Mouse (Mus musculus): ENCODE measurements around the gene Sbno2. TPM values are rescaled to one million over a fixed set of nuclear protein-coding genes. Genes with fewer than 3 reads are reported as not detected.

The Sbno2 gene
- polyA plus RNA-seq, 1 experiment from 2014 or later: 15.2 TPM

- peak within 1 kb of the TSS; percentile 81 for H3K4me3 ChIP-seq
- peaks cover 39% of the 10 kb centered on the region for H3K27me3 ChIP-seq
- H3K36me3 ChIP-seq: peaks cover 31% of the 10 kb centered on the region
- peak within 1 kb of the TSS; percentile 58 for H3K9ac ChIP-seq
- peak within 1 kb of the TSS; percentile 99 for H3K4me2 ChIP-seq (replicated peaks)
- H3K4me1 ChIP-seq: peaks cover 68% of the 10 kb centered on the region
- H3K27ac ChIP-seq: peak within 1 kb of the TSS; percentile 74
- WGBS: 70% methylated on average over 10 of the region's 10 CpGs
- ATAC-seq (ENCODE audit: low FRiP score, low read depth): no peak
- 0 out of 2 replicates have a peak, but pooled peaks cover 5% of the 10 kb centered on the region for H3K9me3 ChIP-seq
Measured at GRCm38 (mm10) chr10:80140666-80141035, 35.3 kb upstream of the Sbno2 start, which contains the start of gene Cbarp. TSS of gene Cbarp (minus strand) at chr10:80140835.

- Histone ChIP-seq H3K4me2 (replicated peaks) (peak overlapping the region; percentile 99; the same call in 1 of the 2 replicates), H3K9me3 (0 out of 2 replicates have a peak, but pooled peaks cover 5% of the 10 kb centered on the region), H3K4me1 (peaks cover 64% of the 10 kb centered on the region), H3K9ac (no peak overlapping the region), H3K27ac (no peak overlapping the region), H3K4me3 (0 out of 2 replicates have a peak overlapping the region, but pooled peaks have one; percentile 81), H3K36me3 (peaks cover 29% of the 10 kb centered on the region), H3K27me3 (peaks cover 45% of the 10 kb centered on the region)
- ATAC-seq (ENCODE audit: low FRiP score, low read depth): no peak
- 76% methylated on average over 11 of the region's 11 CpGs for WGBS
Measured at GRCm38 (mm10) chr10:80139975-80140665, 34.7 kb upstream of the Sbno2 start.

GRCm38 (mm10) chr10:80139439-80139775 lies 34.0 kb upstream of the Sbno2 start:
- ATAC-seq (ENCODE audit: low FRiP score, low read depth): peak; percentile 3; the same call in 1 of the 2 replicates
- peaks cover 61% of the 10 kb centered on the region for H3K4me1 ChIP-seq
- H3K27ac ChIP-seq: 0 out of 2 replicates have a peak overlapping the region, but pooled peaks have one; percentile 28
- peaks cover 28% of the 10 kb centered on the region for H3K36me3 ChIP-seq
- peak overlapping the region; percentile 82 for H3K9ac ChIP-seq
- peak overlapping the region; percentile 99 for H3K4me2 ChIP-seq (replicated peaks)
- 1% methylated on average over 10 of the region's 10 CpGs for WGBS
- H3K9me3 ChIP-seq: 0 out of 2 replicates have a peak, but pooled peaks cover 5% of the 10 kb centered on the region
- H3K4me3 ChIP-seq: peak overlapping the region; percentile 62
- peaks cover 49% of the 10 kb centered on the region for H3K27me3 ChIP-seq

GRCm38 (mm10) chr10:80138553-80139438 lies 33.4 kb upstream of the Sbno2 start, which contains the start of gene Atp5d:
TSS of gene Atp5d (plus strand) at chr10:80138632.
- under 1% methylated on average over 82 of the region's 94 CpGs for WGBS
- H3K4me2 ChIP-seq (replicated peaks): peak within 1 kb of the TSS; percentile 99
- H3K27me3 ChIP-seq: peaks cover 49% of the 10 kb centered on the region

GRCm38 (mm10) chr10:80137626-80138552 lies 32.5 kb upstream of the Sbno2 start:
- H3K9me3 ChIP-seq: 0 out of 2 replicates have a peak, but pooled peaks cover 5% of the 10 kb centered on the region
- H3K4me1 ChIP-seq: peaks cover 54% of the 10 kb centered on the region
- H3K9ac ChIP-seq: peak overlapping the region; percentile 82
- H3K27ac ChIP-seq: no peak overlapping the region; the same call in 1 of the 2 replicates
- H3K4me2 ChIP-seq (replicated peaks): peak overlapping the region; percentile 99
- H3K27me3 ChIP-seq: peaks cover 49% of the 10 kb centered on the region
- WGBS: 2% methylated on average over 24 of the region's 33 CpGs
- no peak for ATAC-seq (ENCODE audit: low FRiP score, low read depth)
- H3K36me3 ChIP-seq: peaks cover 31% of the 10 kb centered on the region
- peak overlapping the region; percentile 62 for H3K4me3 ChIP-seq

More at GRCm38 (mm10) chr10:80138553-80139438, 33.4 kb upstream of the Sbno2 start, which contains the start of gene Atp5d:
- Histone ChIP-seq H3K36me3 (peaks cover 28% of the 10 kb centered on the region), H3K9me3 (0 out of 2 replicates have a peak, but pooled peaks cover 5% of the 10 kb centered on the region), H3K9ac (peak within 1 kb of the TSS; percentile 82), H3K27ac (peak within 1 kb of the TSS; percentile 28; the same call in 1 of the 2 replicates), H3K4me1 (peaks cover 59% of the 10 kb centered on the region), H3K4me3 (peak within 1 kb of the TSS; percentile 62)
- ATAC-seq (ENCODE audit: low FRiP score, low read depth): peak; percentile 18; the same call in 1 of the 2 replicates

- Histone ChIP-seq H3K4me1 (peaks cover 51% of the 10 kb centered on the region), H3K4me3 (peak overlapping the region; percentile 62), H3K9me3 (0 out of 2 replicates have a peak, but pooled peaks cover 5% of the 10 kb centered on the region), H3K27ac (no peak overlapping the region), H3K27me3 (peaks cover 51% of the 10 kb centered on the region), H3K36me3 (peaks cover 39% of the 10 kb centered on the region), H3K9ac (peak overlapping the region; percentile 82), H3K4me2 (replicated peaks) (peak overlapping the region; percentile 99)
- WGBS: 4% methylated on average over 27 of the region's 29 CpGs
- ATAC-seq (ENCODE audit: low FRiP score, low read depth): no peak
Measured at GRCm38 (mm10) chr10:80136952-80137625, 31.7 kb upstream of the Sbno2 start.

GRCm38 (mm10) chr10:80136179-80136951 lies 31.0 kb upstream of the Sbno2 start:
- WGBS: 16% methylated on average over 49 of the region's 49 CpGs
- Histone ChIP-seq H3K27ac (no peak overlapping the region), H3K36me3 (peaks cover 46% of the 10 kb centered on the region), H3K4me2 (replicated peaks) (peak overlapping the region; percentile 99), H3K9me3 (0 out of 2 replicates have a peak, but pooled peaks cover 5% of the 10 kb centered on the region), H3K4me1 (peaks cover 52% of the 10 kb centered on the region), H3K27me3 (peaks cover 54% of the 10 kb centered on the region), H3K9ac (peak overlapping the region; percentile 82), H3K4me3 (peak overlapping the region; percentile 62)
- no peak for ATAC-seq (ENCODE audit: low FRiP score, low read depth)

GRCm38 (mm10) chr10:80135641-80136040 lies 30.3 kb upstream of the Sbno2 start:
- Histone ChIP-seq H3K9me3 (0 out of 2 replicates have a peak, but pooled peaks cover 5% of the 10 kb centered on the region), H3K27ac (no peak overlapping the region), H3K4me2 (replicated peaks) (no peak overlapping the region), H3K9ac (no peak overlapping the region), H3K4me3 (no peak overlapping the region), H3K27me3 (peaks cover 61% of the 10 kb centered on the region), H3K36me3 (peaks cover 53% of the 10 kb centered on the region), H3K4me1 (peaks cover 51% of the 10 kb centered on the region)
- no peak for ATAC-seq (ENCODE audit: low FRiP score, low read depth)
- 89% methylated on average over 1 of the region's 1 CpGs for WGBS

GRCm38 (mm10) chr10:80135161-80135560 lies 29.8 kb upstream of the Sbno2 start:
- Histone ChIP-seq H3K4me1 (peaks cover 51% of the 10 kb centered on the region), H3K36me3 (peaks cover 58% of the 10 kb centered on the region)

GRCm38 (mm10) chr10:80134421-80134820 lies 29.1 kb upstream of the Sbno2 start:
- Histone ChIP-seq H3K9me3 (0 out of 2 replicates have a peak, but pooled peaks cover 5% of the 10 kb centered on the region), H3K9ac (no peak overlapping the region), H3K4me3 (no peak overlapping the region), H3K36me3 (peaks cover 66% of the 10 kb centered on the region), H3K27ac (no peak overlapping the region), H3K4me1 (peaks cover 48% of the 10 kb centered on the region), H3K4me2 (replicated peaks) (no peak overlapping the region), H3K27me3 (peaks cover 53% of the 10 kb centered on the region)
- WGBS: 86% methylated on average over 9 of the region's 9 CpGs
- no peak for ATAC-seq (ENCODE audit: low FRiP score, low read depth)

More at GRCm38 (mm10) chr10:80135161-80135560, 29.8 kb upstream of the Sbno2 start:
- H3K9me3 ChIP-seq: 0 out of 2 replicates have a peak, but pooled peaks cover 5% of the 10 kb centered on the region
- no peak overlapping the region for H3K27ac ChIP-seq
- no peak overlapping the region for H3K4me3 ChIP-seq
- H3K9ac ChIP-seq: no peak overlapping the region; the same call in 1 of the 2 replicates
- ATAC-seq (ENCODE audit: low FRiP score, low read depth): no peak
- WGBS: 81% methylated on average over 10 of the region's 10 CpGs
- H3K4me2 ChIP-seq (replicated peaks): no peak overlapping the region
- peaks cover 58% of the 10 kb centered on the region for H3K27me3 ChIP-seq

Data from limb, embryonic 13.5 days (tissue).